Mouse (Mus musculus) right cerebral cortex, adult 2 months (tissue): ENCODE data around the gene Gm21637.
"Not testable (repeated sequence)": the region's sequence is repeated elsewhere in the genome, so short reads cannot be mapped to it uniquely, and the experiment has no call there.

ENCODE experiments used
- DNase-seq, 2 experiments: peaks; one replicate each; pipeline ENCODE4 v3.0.0; 2021 to 2022; ENCODE audit warnings: low spot score in 2 of 2

Gene Gm21637

DNA sequence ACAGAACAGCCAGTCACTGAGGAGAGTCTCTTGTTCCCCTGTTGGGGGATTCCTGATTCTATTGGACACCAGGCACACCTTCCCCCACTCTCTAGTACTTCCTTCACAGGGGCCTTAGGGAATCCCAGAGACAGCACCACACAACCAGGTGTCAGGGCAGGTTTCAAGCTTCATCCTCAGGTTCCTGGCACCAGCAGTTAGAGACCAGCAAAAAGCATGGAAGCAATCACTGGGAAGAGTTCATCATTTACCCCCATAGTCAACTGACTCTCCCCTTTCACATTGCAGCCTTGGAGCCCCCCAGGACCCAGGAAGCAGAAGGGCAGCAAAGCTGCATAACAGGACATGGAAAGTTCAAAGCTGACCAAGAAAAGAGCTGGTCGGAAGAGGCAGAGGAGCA is at the start of gene Gm21637:
TSS of gene Gm21637 (plus strand) at position 301 of the 400 bp plus-strand sequence.
- not testable (repeated sequence) for DNase-seq
